Mouse (Mus musculus): ENCODE measurements around the gene Tiam2.

DNA sequence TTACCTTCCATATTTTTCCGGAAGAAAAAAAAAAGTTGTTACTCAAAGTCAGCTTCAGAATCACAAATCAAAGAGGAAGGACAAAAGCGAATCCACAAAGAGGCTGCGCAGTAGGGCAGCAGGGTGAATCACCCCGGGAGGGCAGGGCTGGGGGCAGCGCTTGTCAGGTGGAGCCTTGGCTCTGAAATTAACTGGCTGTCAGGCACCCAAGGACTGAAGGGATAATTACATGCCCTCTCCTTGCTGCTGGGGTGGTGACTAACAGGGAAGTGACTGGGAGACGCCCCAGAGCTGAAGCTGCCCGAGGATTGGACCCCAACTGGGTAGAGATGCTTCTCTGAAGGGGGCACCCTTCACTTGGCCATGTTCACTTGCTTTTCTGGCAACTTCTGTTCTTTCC, 159.5 kb downstream of the Tiam2 start:
- TF ChIP-seq EP300 (IDR thresholded peaks at IDR 0.05; ENCODE audit: low read length) (no peak), RAD21 (IDR thresholded peaks at IDR 0.05; ENCODE audit: low read depth, low read length) (no peak), CTCF (conservative IDR thresholded peaks at IDR 0.05 in 1 of 2, IDR thresholded peaks at IDR 0.05 in 1 of 2; ENCODE audit: low read depth in 2 of 2, low read length in 2 of 2) (no peak), POLR2AphosphoS2 (IDR thresholded peaks at IDR 0.05; ENCODE audit: low read depth, low read length) (no peak), E2F4 (IDR thresholded peaks at IDR 0.05; ENCODE audit: insufficient replicate concordance, low read depth, low read length) (no peak), GABPA (IDR thresholded peaks at IDR 0.05; ENCODE audit: insufficient replicate concordance, low read depth, low read length) (no peak), POLR2A (IDR thresholded peaks at IDR 0.05; ENCODE audit: low read depth, low read length) (no peak), UBTF (IDR thresholded peaks at IDR 0.05; ENCODE audit: low read depth, low read length) (no peak), JUND (conservative IDR thresholded peaks at IDR 0.05; ENCODE audit: low read depth, low read length) (no peak), HCFC1 (IDR thresholded peaks at IDR 0.05; ENCODE audit: low read depth, low read length) (no peak), ZC3H11A (IDR thresholded peaks at IDR 0.05; ENCODE audit: low read depth, low read length) (no peak)
